Mouse (Mus musculus) adipocyte (in vitro differentiated cells): Measurements from ENCODE around the gene Samd4.

Experiments
- DNase-seq: peaks from one replicate; pipeline ENCODE4 v3.0.0-alpha.2; 2016; ENCODE audit warnings: low spot score

The Samd4 gene

DNA sequence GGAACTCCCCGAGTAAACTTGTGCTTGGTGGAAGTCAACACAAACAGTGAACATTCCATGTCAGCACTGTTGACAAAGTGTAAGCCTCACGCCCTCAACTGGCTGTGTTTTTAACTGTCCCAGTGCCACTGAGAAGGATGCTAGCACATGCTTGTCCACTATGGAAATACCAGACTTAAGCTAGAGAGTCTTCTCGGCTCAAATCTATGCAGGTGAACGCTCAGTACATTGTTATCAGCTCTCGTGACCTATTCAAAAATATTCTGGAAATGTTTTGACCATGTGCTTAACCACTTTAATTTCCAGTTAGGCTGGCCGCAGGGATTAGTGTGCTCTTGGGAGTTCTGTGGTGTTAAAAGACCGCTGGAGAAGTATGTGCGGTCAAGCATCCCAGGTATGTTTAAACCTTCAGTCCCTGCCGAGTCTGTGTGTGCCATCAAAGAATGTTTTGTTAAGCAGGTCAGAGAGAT, 73.0 kb downstream of the Samd4 start:
- no peak for DNase-seq

DNA sequence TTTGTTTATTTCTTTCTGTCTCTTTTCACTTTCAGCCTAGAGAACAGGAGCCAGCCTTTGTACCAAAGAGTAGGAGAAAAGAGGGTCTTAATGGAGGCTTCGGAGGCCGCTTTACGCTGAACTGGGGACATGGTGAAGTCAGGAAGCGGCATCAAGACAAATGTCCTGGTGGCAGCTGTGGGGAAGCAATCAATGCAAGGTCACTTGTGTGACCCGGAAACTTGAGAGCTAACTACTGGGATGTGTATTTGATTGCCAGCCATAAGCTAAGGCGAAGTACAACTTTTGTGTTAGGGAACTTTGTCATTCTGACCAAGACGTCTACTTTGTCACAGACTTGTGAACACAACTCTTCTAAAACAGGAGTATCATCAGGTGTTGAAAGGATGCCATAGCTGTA, 73.5 kb downstream of the Samd4 start:
- no peak for DNase-seq

DNA sequence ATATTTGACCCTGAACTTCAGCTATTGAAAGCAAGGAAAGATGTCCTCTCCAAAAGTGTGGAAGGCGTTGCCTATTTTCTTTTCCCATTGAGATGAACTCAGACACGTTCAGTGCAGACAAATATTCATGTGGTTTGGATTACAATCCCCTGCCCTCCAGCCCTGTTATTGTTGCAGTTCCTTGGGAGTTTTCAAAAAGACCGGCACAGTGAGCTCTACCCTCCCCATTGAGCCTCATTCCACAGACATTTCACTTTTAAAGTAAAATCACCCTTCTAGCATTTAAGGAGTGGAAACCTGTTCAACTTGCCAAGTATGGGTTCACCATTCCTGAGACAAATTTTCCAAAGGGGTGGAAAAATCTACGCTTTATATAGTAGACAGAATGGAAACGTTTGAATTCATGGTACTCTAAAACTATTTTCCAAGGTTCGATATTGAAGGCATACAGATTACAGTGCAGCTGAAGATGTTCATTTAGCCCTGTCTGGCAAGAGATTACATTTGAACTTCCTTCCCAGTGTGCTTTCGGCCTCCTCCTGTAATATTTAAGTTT, 76.6 kb downstream of the Samd4 start:
- DNase-seq: no peak

DNA sequence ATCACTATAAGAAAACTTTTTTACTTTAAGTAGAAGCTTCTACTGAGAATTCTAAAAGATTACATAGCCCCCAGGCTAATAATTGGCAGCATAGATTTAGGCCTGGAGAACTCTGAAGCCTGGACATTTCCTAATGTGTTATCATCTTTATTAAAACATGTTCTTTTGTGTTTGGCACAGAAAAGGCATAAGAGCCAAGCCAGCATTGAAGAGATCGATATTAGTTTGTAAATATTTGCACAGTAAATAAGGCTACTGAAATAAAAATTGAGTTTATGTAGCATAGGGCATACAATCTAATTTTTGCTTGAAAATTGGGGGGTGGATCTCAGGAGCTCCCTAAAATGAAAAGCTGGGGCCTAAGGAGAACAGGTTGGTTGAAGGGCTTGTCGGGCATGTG, 77.2 kb downstream of the Samd4 start:
- DNase-seq: no peak

DNA sequence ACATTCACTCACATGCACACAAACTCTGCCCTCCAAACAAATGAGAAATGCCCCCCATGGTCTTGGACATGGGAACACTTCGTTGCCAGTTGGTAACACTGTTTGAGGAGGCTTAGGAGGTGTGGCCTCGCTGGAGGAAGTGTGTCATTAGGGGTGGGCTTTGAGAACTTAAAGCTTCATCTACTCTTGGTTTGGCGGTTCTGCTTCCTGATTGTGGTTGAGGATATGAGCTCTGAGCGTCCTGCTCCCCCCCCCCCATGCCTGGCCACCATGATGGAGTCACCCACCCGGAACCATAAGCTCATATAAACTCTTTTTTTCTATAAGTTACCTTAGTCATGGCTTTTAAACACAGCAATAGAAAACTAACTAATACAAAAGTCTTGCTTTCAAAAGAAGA, 80.2 kb downstream of the Samd4 start:
- DNase-seq: no peak

DNA sequence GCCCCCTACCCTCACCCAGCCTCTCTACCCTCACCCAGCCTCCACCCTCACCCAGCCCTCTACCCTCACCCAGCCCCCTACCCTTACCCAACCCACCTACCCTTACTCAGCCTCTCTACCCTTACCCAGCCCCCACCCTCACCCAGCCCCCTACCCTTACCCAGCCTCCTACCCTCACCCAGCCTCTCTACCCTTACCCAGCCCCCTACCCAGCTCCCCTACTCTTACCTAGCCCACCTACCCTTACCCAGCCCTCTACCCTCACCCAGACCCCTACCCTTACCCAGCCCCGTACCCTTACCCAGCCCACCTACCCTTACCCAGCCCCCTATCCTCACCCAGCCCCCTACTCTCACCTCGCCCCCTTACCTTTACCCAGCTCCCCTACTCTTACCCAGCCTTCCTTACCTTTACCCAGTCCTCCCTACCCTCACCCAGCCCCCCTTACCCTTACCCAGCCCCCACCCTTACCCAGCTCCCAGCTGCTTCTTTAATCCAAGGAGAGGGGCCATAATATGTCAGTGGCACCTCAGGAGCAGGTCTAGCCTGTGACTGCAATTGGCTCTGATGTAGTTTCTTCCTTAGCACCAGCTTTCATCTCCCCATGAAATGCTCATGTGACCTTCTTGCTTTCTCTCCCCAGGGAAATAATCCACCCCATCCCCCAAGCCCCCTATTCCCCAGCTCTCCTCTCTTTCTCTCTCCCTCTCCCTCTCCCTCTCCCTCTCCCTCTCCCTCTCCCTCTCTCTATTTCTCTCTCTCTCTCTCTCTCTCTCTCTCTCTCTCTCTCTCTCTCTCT, 81.6 kb downstream of the Samd4 start:
- DNase-seq: no peak

DNA sequence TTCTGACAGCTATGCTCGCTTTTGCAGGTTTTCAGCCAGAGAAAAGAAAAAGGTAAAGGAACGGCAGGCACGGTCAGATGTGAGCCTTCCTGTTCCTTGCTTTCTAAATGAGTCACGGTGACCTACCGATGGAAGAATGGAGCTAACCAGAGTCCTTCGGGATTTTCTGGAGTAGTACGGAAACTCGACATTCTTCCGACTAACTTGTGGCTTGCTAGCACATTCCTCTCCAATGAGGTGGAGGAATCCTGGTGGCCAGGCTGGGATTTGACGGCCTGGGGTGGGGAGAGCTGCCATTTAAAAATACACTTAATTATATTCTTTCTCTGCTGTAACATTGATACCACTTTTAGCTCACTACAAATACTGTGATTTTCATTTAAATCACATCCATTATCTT, 83.6 kb downstream of the Samd4 start:
- DNase-seq: peak; percentile 33

DNA sequence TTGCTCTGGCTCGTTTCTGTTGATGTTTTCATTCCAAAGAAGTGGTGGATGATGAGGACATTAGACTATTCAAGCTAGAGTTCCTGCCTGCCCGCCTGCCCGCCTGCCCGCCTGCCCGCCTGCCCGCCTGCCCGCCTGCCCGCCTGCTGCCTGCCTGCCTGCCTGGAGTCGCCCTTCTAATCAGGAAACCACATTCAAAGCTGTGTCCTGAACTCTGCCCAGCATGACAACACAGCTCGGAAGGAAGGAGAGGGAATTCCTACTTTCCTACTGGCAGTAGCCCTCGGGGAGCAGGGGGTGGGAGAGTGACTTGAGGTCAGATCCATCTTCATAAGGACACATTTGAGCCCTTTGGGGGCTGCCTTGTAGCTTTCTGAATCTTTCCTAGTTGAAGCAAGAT, 85.4 kb downstream of the Samd4 start:
- no peak for DNase-seq

DNA sequence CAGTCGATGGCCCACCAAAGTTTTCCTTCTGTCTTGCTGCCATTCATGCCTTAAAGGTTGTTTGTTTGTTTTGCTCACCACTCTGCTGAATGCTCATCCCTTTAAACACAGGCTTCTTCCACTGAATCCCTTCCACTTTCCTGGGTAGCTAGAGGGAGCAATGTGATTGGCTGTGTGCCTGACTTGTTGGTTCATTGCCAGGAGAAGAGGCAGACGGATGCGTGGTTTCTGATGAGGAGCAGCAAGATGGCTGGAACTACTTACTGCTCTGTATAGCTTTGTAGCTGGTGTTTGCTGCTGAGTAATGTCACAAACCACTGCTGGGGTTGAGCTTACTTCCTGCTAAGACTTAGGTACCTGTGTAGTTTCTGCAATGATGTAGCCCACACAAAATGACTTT, 88.0 kb downstream of the Samd4 start:
- peak; percentile 5 for DNase-seq

DNA sequence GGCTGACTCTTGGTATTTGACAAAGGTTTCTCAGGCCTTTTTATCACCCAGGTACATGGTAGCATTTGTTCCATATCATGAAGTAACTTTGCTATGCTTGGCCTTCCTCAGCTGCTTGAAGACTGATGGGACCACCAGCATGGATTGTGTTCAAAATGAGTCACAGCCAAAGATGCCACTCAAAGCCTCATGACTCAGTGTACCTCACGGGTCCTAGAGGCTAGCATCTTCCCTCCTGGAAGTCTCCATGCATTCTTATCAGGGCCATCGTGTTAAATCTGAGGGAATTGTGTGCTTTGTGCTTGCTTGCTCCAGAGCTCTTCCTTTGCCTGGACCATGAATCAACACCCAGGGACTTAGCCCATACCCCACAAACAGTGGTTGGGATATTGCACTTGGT, 89.1 kb downstream of the Samd4 start:
- no peak for DNase-seq

DNA sequence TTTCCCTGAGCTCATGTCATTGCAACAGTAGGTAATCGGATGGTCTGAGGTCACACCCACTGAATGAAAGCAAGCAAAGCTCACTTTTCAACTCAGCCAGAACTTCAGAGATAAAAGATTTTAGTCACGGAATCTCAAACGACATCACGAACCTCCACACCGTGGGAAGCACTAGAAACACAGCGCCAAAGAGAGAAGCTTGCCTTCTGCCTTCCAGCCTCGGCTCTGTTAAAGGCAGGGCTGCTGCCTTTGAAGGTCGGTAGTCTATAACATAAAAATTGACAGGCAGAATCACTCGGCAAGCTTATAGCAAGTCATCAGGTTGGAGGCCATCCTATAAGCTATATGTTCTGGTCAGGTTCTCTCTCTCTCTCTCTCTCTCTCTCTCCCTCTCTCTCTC, 92.2 kb downstream of the Samd4 start:
- no peak for DNase-seq

DNA sequence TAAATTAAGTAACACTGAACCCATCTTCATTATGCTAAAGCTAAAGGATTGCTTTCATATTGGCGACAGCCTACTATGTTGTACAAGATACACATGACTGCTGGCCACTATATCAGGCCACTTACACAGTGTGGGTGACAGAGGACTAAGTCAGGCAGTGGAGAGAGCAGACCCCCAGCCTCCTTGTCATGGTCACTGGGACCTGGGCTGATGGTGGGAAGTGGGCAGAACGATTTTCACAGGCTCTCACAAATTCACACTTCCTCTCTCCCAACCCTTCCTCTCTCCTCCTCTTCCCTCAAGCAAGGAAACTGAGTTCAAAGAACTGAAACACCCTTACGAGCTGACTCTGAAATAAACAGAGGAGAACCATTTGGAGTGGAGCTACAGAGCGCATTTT, 93.3 kb downstream of the Samd4 start:
- no peak for DNase-seq

DNA sequence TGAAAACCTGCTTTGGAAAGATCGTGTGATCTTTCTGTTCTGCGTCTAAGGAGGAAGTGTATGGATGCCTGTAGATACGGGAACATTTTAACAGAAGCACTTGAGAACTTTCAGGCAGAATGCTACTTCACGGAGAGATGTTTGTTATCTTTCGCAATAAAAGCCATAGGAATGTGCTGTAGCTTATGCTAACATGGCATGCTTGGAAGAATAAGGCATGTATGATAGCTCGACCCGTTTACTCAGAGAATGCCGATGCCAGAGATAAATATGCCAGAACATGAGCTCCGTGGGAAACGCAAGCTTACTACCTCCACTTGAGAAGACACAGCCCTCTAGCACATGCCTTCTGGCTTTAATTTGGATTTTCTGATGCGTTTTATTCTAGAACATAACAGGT, 94.1 kb downstream of the Samd4 start:
- DNase-seq: no peak

DNA sequence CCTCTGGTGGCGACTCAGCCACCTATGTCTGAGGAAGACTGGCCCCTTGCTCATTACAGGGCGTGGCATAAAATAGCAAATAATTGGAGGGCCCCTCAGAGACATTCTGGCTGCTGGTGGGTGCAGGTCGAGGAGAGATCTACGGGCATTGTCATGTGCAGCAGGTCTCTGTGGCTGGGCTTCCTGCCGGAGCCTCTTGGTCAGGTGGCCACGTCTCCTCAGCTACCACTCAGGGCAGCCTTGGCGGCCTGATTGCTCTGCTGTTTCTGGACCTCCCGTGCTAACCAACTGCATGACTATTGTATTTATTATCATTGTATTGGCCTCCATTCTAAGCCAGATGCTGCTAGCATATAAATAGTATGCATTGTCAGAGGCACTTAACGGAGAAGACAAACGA, 95.0 kb downstream of the Samd4 start:
- DNase-seq: no peak

DNA sequence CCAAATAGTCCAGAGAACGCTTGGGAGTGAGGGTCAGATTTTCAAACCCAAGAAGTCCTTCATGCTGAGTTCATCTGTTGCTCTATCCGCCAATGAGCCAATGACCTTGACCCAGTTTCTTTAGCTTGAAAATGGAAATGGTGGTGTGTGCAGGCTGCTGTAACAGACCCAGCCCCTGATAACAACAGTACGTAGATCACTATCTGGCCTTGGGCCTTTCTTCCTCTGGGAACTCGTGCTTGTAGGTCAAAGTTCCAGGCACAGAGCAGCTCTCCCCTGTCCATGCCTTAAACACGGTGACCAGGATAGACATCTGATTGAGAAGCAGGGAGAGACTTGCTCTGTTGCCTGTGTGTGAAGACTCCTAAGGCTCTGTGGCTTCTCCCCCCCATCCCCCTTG, 96.5 kb downstream of the Samd4 start:
- no peak for DNase-seq

DNA sequence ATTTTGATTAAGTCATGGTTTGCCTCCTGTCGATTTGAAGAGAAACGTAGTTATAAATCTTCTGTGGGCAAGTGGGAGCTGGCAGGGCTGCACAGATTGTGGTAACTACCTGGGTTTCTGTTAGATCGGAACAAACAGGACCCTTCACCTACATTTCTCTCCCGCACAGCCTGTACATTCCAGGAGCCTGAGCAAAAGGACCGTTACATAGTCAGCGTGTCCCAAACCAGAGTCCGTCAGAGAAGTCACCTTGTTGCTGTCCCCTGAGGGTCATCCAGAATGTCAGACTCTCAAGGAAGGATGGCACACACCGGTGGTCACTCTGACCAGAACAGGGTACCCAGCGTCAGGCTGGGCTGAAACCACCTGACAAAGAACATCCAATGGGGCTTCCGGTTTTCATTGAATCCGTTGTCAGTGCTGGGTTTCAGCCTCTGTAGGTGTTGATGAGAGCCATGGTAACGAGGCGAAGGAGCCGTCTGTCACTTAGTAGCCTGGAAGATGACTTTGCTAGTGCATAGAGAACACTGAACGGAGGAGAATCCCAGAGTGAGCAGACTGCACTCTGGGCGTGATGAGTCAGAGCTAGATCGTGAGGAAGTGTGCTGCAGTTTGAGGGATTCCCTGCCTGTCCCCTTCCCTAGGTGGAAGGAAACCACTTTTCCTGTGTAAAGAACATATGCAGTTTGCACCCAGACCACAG, 98.2 kb downstream of the Samd4 start:
- DNase-seq: no peak

DNA sequence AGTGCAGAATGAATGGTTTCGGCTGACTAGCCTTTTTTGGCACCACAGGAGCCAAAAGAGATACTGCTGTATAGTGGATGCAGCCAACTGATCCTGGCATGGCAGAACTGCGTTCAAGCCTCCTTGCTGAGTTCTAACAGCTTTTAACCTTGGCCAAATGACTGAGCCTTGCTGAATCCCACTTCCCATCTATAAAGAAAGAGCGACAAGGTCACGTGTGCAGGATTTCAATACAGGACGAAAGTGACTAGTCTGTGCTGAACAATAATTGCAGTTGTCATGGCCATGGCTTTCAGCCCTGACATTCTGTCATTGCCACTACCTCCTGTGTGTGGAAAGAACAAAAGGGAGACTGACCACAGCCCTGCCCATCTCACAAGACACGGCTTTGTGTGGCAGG, 99.5 kb downstream of the Samd4 start:
- no peak for DNase-seq

DNA sequence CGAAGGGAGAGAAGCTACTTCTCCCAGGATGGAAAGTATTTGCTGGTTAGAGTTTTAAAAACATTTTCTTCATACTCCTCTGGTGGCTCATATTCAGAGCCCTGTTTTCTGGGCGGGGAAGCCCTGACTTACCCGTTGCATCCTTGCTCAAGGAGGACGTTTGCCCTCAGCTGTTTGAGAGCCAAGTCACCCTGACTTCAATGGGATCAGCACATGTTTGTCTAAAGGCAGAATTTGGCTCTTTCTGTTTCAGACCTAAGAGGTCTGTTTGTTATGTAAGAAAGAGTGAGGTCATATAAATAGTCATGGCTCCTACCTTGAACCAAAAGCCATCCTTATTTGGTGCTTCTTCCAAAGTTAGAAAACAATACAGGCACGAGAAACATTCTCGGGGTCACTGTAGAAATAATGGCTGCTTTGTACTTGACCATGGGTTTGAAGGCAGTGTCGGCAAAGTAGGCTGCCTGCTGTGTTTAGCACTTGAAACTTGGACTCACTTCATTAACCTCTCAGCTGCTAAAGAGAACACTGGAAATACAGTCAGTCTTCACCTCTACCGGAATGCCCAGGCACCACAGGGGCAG, 102.0 kb downstream of the Samd4 start:
- DNase-seq: no peak

DNA sequence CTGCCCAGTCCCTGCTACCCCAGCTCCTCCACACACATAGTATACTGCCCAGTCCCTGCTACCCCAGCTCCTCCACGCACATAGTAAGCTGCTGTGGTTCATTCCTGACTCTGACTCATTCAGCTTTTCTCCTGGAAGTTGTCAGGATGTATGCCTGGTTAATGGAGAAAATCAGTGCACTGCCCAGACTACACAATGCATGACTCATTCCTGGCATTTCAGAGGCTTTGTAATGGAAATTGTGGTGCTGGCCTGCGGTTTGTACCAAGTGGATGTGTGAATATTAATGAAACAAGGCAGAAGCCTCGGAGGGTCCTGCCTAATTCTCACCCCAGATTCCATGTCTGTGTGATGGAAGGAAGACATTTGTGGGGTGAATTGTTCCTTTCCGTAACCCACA, 107.0 kb downstream of the Samd4 start:
- DNase-seq: peak; percentile 15

DNA sequence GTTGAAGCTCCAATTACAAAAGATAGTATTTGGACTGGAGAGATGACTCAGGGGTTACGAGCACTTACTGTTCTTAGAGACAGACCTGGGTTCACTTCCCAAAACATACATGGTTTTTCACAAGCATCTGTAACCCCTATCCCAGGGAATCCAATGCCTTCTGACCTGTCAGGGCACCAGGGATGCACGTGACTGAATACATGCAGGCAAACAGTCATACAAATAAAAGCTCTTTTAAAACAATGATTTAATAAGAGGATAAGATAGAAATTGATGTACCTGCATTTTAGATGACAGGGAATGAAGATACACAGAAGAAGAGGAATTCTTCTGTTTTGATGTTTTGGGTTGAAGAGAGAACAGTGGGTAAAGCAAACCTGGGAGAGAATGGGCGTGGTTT, 107.8 kb downstream of the Samd4 start:
- DNase-seq: no peak

DNA sequence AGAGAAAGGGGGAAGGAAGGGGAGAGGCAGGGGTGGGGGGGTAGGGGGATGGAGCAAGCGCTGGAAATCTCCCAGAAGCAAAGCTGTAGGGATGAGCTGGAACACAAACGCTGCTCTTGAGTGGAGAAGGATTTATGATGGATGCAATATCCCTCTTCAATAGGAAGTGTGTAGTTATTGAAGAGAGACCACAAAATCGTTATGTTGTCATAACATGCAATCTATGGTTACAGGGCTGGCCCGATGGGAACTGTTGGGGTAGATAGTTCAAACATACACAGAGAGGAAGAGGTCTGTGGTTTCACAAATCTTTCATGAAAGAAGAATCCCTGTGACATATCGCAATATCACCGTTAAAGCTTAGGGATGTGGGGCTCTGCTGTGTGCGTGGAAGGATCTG, 112.0 kb downstream of the Samd4 start:
- no peak for DNase-seq

DNA sequence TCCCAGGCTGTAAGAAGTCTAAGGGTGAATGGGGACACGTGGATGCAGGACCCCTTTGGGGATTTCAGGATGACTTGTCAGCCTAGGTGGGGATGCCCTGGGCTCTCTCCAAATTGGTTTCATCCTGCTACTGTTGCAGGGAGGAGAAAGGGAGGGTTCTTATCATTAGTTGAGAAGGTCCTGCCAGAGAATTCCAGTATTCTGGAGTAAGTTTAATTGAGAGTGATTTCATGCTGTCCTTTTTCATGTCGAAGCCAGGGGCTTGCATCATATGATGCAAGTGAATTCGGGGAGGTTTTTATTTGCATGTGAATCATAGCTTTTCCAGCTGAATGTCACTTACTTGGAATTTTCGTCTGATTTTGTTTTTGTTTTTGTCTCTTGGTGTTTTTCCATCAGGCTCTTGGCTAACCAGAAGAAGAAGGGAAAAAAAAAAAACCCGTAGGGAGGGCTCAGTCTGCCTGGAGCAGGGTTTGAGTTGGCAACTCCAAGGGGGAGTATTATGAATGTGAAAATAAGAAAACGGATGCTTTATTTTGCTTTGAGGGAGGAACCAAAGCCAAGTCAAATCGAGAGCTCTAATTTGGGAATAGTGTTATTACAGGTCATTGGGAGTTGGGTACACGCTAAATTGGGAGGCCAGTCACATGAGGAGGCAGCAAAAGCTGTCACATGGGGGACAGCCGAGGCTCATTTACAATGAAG, 116.8 kb downstream of the Samd4 start:
- DNase-seq: peak; percentile 66
